Mouse (Mus musculus): Measurements from ENCODE around the gene Natd1. TPM values are rescaled to one million over a fixed set of nuclear protein-coding genes. Genes with fewer than 3 reads are reported as not detected.
A peak's percentile ranks its signal among the peaks of the same experiment; 100 is the strongest.

Natd1 gene
- polyA plus RNA-seq (2015; fragmentation: Nextera tagmentation; extraction: Ambion mirVana) = 13.2 and 14.8 TPM in 2 replicates

DNA sequence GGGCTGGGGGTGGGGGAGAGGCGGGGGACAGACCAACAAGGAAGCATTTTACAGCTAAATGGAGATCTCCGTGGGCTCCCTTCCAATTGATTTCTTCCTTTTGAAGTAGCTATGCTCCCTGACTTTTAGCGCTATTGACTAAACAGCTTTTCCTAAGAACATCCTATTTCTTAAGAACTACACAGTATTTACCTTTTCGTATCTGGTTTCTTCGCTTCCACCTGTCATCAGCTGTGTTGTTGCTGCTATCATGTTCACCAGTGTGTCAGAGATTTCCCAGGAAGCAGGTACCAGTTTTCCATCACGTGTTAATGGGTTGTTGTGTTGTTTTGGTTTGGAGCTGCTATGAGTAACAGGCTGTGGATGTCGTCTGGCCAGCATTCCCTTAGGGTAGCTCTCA is at the start of gene Natd1:
Gene Natd1 (minus strand): TSS at position 260 of the 400 bp plus-strand sequence.
- 46% methylated on average over 7 of the region's 7 CpGs for WGBS (ENCODE audit: insufficient replicate concordance)
- Histone ChIP-seq H3K9ac (peak within 1 kb of the TSS; percentile 92), H3K4me2 (peak within 1 kb of the TSS; percentile 91), H3K27me3 (no peaks in the 10 kb centered on the region), H3K4me1 (replicated peaks) (peaks cover 66% of the 10 kb centered on the region), H3K27ac (replicated peaks) (peak within 1 kb of the TSS; percentile 92), H3K9me3 (replicated peaks) (no peaks in the 10 kb centered on the region), H3K4me3 (replicated peaks) (peak within 1 kb of the TSS; percentile 97), H3K36me3 (replicated peaks) (no peaks in the 10 kb centered on the region)
- no peak for ATAC-seq (ENCODE audit: insufficient read depth)

GRCm38 (mm10) chr11:60962709-60963108 is 48.2 kb upstream of the Natd1 start:
- no peak for ATAC-seq (ENCODE audit: insufficient read depth)
- Histone ChIP-seq H3K9me3 (replicated peaks) (no peaks in the 10 kb centered on the region), H3K4me1 (replicated peaks) (no peaks in the 10 kb centered on the region), H3K27me3 (peaks cover 7% of the 10 kb centered on the region; the same call in 1 of the 2 replicates), H3K36me3 (replicated peaks) (no peaks in the 10 kb centered on the region), H3K27ac (replicated peaks) (no peak overlapping the region), H3K4me2 (no peak overlapping the region), H3K4me3 (replicated peaks) (no peak overlapping the region), H3K9ac (no peak overlapping the region)
- 59% methylated on average over 5 of the region's 5 CpGs for WGBS (ENCODE audit: insufficient replicate concordance)

- H3K4me1 ChIP-seq (replicated peaks) = no peaks in the 10 kb centered on the region
- no peaks in the 10 kb centered on the region for H3K36me3 ChIP-seq (replicated peaks)
- peaks cover 7% of the 10 kb centered on the region; the same call in 1 of the 2 replicates for H3K27me3 ChIP-seq
- H3K4me3 ChIP-seq (replicated peaks) = no peak overlapping the region
- H3K27ac ChIP-seq (replicated peaks) = no peak overlapping the region
- H3K9ac ChIP-seq = no peak overlapping the region
- 37% methylated on average over 1 of the region's 1 CpGs for WGBS (ENCODE audit: insufficient replicate concordance)
- no peak for ATAC-seq (ENCODE audit: insufficient read depth)
- no peak overlapping the region for H3K4me2 ChIP-seq
- H3K9me3 ChIP-seq (replicated peaks) = no peaks in the 10 kb centered on the region
Measured at GRCm38 (mm10) chr11:60961176-60961575, 46.6 kb upstream of the Natd1 start.

- WGBS (ENCODE audit: insufficient replicate concordance) = 69% methylated on average over 4 of the region's 4 CpGs
- Histone ChIP-seq H3K27ac (replicated peaks) (no peak overlapping the region), H3K4me3 (replicated peaks) (no peak overlapping the region), H3K9ac (no peak overlapping the region), H3K9me3 (replicated peaks) (no peaks in the 10 kb centered on the region), H3K4me1 (replicated peaks) (peaks cover 4% of the 10 kb centered on the region), H3K4me2 (no peak overlapping the region), H3K27me3 (peaks cover 7% of the 10 kb centered on the region; the same call in 1 of the 2 replicates), H3K36me3 (replicated peaks) (no peaks in the 10 kb centered on the region)
- no peak for ATAC-seq (ENCODE audit: insufficient read depth)
Measured at GRCm38 (mm10) chr11:60958948-60959347, 44.4 kb upstream of the Natd1 start.

- Histone ChIP-seq H3K9ac (no peak overlapping the region), H3K4me2 (no peak overlapping the region), H3K9me3 (replicated peaks) (no peaks in the 10 kb centered on the region), H3K4me3 (replicated peaks) (no peak overlapping the region), H3K27ac (replicated peaks) (no peak overlapping the region), H3K36me3 (replicated peaks) (peaks cover 29% of the 10 kb centered on the region), H3K27me3 (peaks cover 3% of the 10 kb centered on the region; the same call in 1 of the 2 replicates), H3K4me1 (replicated peaks) (peaks cover 10% of the 10 kb centered on the region)
- ATAC-seq (ENCODE audit: insufficient read depth) = no peak
- 75% methylated on average over 9 of the region's 9 CpGs for WGBS (ENCODE audit: insufficient replicate concordance)
Measured at GRCm38 (mm10) chr11:60955621-60956383, 41.3 kb upstream of the Natd1 start.

- no peak overlapping the region for H3K4me2 ChIP-seq
- peaks cover 42% of the 10 kb centered on the region for H3K36me3 ChIP-seq (replicated peaks)
- H3K4me1 ChIP-seq (replicated peaks) = peaks cover 10% of the 10 kb centered on the region
- no peaks in the 10 kb centered on the region for H3K9me3 ChIP-seq (replicated peaks)
- 0 out of 2 replicates have a peak overlapping the region, but pooled peaks have one; percentile 11 for H3K27ac ChIP-seq (replicated peaks)
- ATAC-seq (ENCODE audit: insufficient read depth) = peak; percentile 29; the same call in 1 of the 2 replicates
- no peak overlapping the region for H3K4me3 ChIP-seq (replicated peaks)
- H3K27me3 ChIP-seq = peaks cover 3% of the 10 kb centered on the region; the same call in 1 of the 2 replicates
- H3K9ac ChIP-seq = no peak overlapping the region
- WGBS (ENCODE audit: insufficient replicate concordance) = 79% methylated on average over 10 of the region's 10 CpGs
Measured at GRCm38 (mm10) chr11:60954255-60955104, 39.9 kb upstream of the Natd1 start.

- H3K36me3 ChIP-seq (replicated peaks) = peaks cover 48% of the 10 kb centered on the region
- 17% methylated on average over 15 of the region's 15 CpGs for WGBS (ENCODE audit: insufficient replicate concordance)
- ATAC-seq (ENCODE audit: insufficient read depth) = peak; percentile 81
- H3K9ac ChIP-seq = no peak overlapping the region
- no peaks in the 10 kb centered on the region for H3K9me3 ChIP-seq (replicated peaks)
- peaks cover 10% of the 10 kb centered on the region for H3K4me1 ChIP-seq (replicated peaks)
- peaks cover 3% of the 10 kb centered on the region; the same call in 1 of the 2 replicates for H3K27me3 ChIP-seq
- 0 out of 2 replicates have a peak overlapping the region, but pooled peaks have one; percentile 11 for H3K27ac ChIP-seq (replicated peaks)
- H3K4me3 ChIP-seq (replicated peaks) = no peak overlapping the region
- H3K4me2 ChIP-seq = no peak overlapping the region
Measured at GRCm38 (mm10) chr11:60953803-60954202, 39.3 kb upstream of the Natd1 start.

GRCm38 (mm10) chr11:60952986-60953385 is 38.4 kb upstream of the Natd1 start:
- Histone ChIP-seq H3K36me3 (replicated peaks) (peaks cover 57% of the 10 kb centered on the region), H3K9ac (no peak overlapping the region), H3K9me3 (replicated peaks) (no peaks in the 10 kb centered on the region), H3K4me1 (replicated peaks) (peaks cover 10% of the 10 kb centered on the region), H3K27ac (replicated peaks) (no peak overlapping the region), H3K4me3 (replicated peaks) (no peak overlapping the region), H3K4me2 (no peak overlapping the region), H3K27me3 (no peaks in the 10 kb centered on the region; the same call in 1 of the 2 replicates)
- ATAC-seq (ENCODE audit: insufficient read depth) = no peak
- WGBS (ENCODE audit: insufficient replicate concordance) = 89% methylated on average over 6 of the region's 6 CpGs

GRCm38 (mm10) chr11:60952362-60952761 is 37.8 kb upstream of the Natd1 start:
- no peaks in the 10 kb centered on the region; the same call in 1 of the 2 replicates for H3K27me3 ChIP-seq
- H3K4me3 ChIP-seq (replicated peaks) = no peak overlapping the region
- WGBS (ENCODE audit: insufficient replicate concordance) = 94% methylated on average over 3 of the region's 3 CpGs
- no peaks in the 10 kb centered on the region for H3K9me3 ChIP-seq (replicated peaks)
- peaks cover 63% of the 10 kb centered on the region for H3K36me3 ChIP-seq (replicated peaks)
- ATAC-seq (ENCODE audit: insufficient read depth) = no peak
- peaks cover 10% of the 10 kb centered on the region for H3K4me1 ChIP-seq (replicated peaks)
- H3K4me2 ChIP-seq = no peak overlapping the region
- no peak overlapping the region for H3K27ac ChIP-seq (replicated peaks)
- no peak overlapping the region for H3K9ac ChIP-seq

DNA sequence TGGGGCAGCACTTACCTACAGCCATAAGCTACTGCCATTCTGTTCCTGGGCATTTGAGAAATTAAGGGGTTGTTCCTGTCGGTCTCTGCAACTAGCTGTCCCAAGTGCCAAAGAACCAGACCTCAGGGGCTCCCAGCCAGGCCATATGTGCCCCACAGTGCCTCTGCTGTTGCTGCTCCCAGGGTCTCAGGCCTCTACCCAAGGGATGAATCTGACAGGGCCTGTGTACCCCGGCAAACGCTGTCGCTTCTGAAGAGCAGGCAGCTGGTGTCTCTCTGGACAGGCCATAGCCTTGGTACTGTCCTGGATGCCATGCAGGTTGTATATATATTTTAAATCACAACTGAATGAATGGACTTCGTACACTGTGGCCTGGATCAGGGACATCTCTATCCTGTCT is 37.3 kb upstream of the Natd1 start:
- no peaks in the 10 kb centered on the region for H3K9me3 ChIP-seq (replicated peaks)
- no peak overlapping the region for H3K4me3 ChIP-seq (replicated peaks)
- no peaks in the 10 kb centered on the region for H3K27me3 ChIP-seq
- H3K4me2 ChIP-seq = no peak overlapping the region
- ATAC-seq (ENCODE audit: insufficient read depth) = no peak
- peaks cover 10% of the 10 kb centered on the region for H3K4me1 ChIP-seq (replicated peaks)
- peaks cover 67% of the 10 kb centered on the region for H3K36me3 ChIP-seq (replicated peaks)
- no peak overlapping the region for H3K9ac ChIP-seq
- WGBS (ENCODE audit: insufficient replicate concordance) = 90% methylated on average over 5 of the region's 5 CpGs
- H3K27ac ChIP-seq (replicated peaks) = no peak overlapping the region

DNA sequence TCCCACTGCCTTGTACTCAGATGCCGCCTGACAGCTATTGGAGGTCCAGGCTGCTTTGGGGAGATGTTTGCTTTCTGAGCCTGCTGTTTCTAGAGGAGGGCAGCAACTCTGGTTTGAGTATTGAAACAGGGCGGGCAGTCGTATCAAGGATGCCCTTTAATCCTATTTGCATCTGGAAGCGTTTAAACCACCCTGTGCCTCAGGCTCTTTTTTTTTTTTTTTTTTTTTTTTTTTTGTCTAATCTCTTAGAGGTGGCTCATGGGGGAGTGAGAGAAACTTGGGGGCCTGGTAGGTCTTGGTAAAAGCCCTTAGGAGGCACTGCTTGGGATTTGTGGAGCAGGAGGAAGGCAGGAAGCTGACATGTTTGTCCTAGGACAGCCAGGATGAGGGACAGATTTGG is 30.5 kb upstream of the Natd1 start:
- H3K4me2 ChIP-seq = no peak overlapping the region
- 80% methylated on average over 4 of the region's 4 CpGs for WGBS (ENCODE audit: insufficient replicate concordance)
- peaks cover 41% of the 10 kb centered on the region for H3K4me1 ChIP-seq (replicated peaks)
- H3K9me3 ChIP-seq (replicated peaks) = no peaks in the 10 kb centered on the region
- H3K4me3 ChIP-seq (replicated peaks) = no peak overlapping the region
- H3K27ac ChIP-seq (replicated peaks) = no peak overlapping the region
- no peak for ATAC-seq (ENCODE audit: insufficient read depth)
- H3K9ac ChIP-seq = no peak overlapping the region
- peaks cover 91% of the 10 kb centered on the region for H3K36me3 ChIP-seq (replicated peaks)
- H3K27me3 ChIP-seq = no peaks in the 10 kb centered on the region

All from liver, embryonic 15.5 days (tissue).